Mouse (Mus musculus): ENCODE data around the gene Csgalnact2.

DNA sequence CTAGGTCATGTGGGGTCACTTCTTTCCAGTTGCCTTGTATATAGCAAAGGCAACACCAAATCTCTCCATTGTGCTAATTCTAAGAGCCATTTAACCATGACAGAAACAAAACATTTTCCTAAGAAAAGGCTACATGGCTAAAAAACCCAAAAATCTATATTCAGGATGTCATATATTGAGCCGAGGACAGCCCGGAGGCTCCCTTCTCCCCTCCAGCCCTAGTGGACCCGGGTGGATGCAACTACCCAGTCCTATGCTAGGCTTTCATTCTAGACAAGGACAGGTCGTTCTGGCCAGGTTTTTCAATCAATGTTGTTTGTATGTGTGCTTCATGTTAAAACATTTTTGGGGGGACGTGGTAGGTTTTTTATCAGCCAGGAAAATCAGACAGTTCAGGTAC, 14.2 kb upstream of the Csgalnact2 start:
- TF ChIP-seq CTCF (IDR thresholded peaks at IDR 0.05) = no peak
- no peak for TF ChIP-seq POLR2A (IDR thresholded peaks at IDR 0.05; ENCODE audit: insufficient read depth, low read depth, low read length)
